Mouse (Mus musculus) bone marrow macrophage, adult 2 months (primary cell): ENCODE measurements around the gene Wasf1.

Experiments used
- CTCF ChIP-seq: IDR thresholded peaks from 2 replicates; pipeline ENCODE4 v1.5.1; 2012; ENCODE audit warnings: low read depth, mild to moderate bottlenecking, low read length, moderate library complexity
- POLR2A ChIP-seq: IDR thresholded peaks from 2 replicates; pipeline ENCODE4 v1.6.1; 2012; ENCODE audit warnings: mild to moderate bottlenecking, low read depth, low read length, borderline replicate concordance

- TF ChIP-seq CTCF (no peak), POLR2A (no peak)
Measured at GRCm38 (mm10) chr10:40878246-40878645, 5.0 kb upstream of the Wasf1 start.
